Mouse (Mus musculus) midbrain, postnatal 0 days (tissue): ENCODE measurements around the gene Atp5g1. TPM values are rescaled to one million over a fixed set of nuclear protein-coding genes. Genes with fewer than 3 reads are reported as not detected.
A peak's percentile ranks its signal among the peaks of the same experiment; 100 is the strongest.

ENCODE experiments used
- ATAC-seq: fragments of 200-750 bp; cut with Nextera tagmentation; 2 replicates; pipeline ENCODE4 v1.8.0; 2017; ENCODE audit warnings: moderate number of reproducible peaks, mild to moderate bottlenecking, moderate TSS enrichment, moderate library complexity; ENCODE audit not compliant: low FRiP score
- DNase-seq: peaks from one replicate; pipeline ENCODE4 v3.0.0-alpha.2; 2015; ENCODE audit warnings: low spot score
- H3K27ac ChIP-seq: fragments of 300-500 bp; sonication (generic); 2 replicates; pipeline ENCODE4 v1.5.1; 2014; ENCODE audit warnings: low read depth, mild to moderate bottlenecking, low read length, mixed read lengths
- H3K27me3 ChIP-seq: fragments of 300-500 bp; sonication (generic); 2 replicates; pipeline ENCODE4 v1.6.1; 2014; ENCODE audit warnings: low read length, control low read depth, mixed read lengths; ENCODE audit not compliant: insufficient read depth
- H3K36me3 ChIP-seq: fragments of 300-500 bp; sonication (generic); 2 replicates; pipeline ENCODE4 v1.6.1; 2014; ENCODE audit warnings: low read length, control low read depth, mixed read lengths; ENCODE audit not compliant: insufficient read depth
- H3K4me1 ChIP-seq: fragments of 300-500 bp; sonication (generic); 2 replicates; pipeline ENCODE4 v1.6.1; 2014; ENCODE audit warnings: mild to moderate bottlenecking, control low read depth, antibody characterized with exemption, low read length, mixed read lengths; ENCODE audit not compliant: insufficient read depth
- H3K4me2 ChIP-seq: fragments of 300-500 bp; sonication (generic); 2 replicates; pipeline ENCODE4 v1.6.1; 2014; ENCODE audit warnings: low read depth, mild to moderate bottlenecking, low read length, mixed read lengths; ENCODE audit not compliant: poor library complexity, severe bottlenecking
- H3K4me3 ChIP-seq: fragments of 300-500 bp; sonication (generic); 2 replicates; pipeline ENCODE4 v1.5.1; 2014; ENCODE audit warnings: low read depth, mild to moderate bottlenecking, low read length, moderate library complexity
- H3K9ac ChIP-seq: fragments of 300-500 bp; sonication (generic); replicated peaks from 2 replicates; pipeline ENCODE4 v1.6.1; 2014; ENCODE audit warnings: mild to moderate bottlenecking, low read length, moderate library complexity, mixed read lengths; ENCODE audit not compliant: poor library complexity, severe bottlenecking
- H3K9me3 ChIP-seq: fragments of 300-500 bp; sonication (generic); 2 replicates; pipeline ENCODE4 v1.6.1; 2016; ENCODE audit warnings: low read length, control low read depth
- CTCF ChIP-seq: IDR thresholded peaks from 2 replicates; pipeline ENCODE4 v1.5.1; 2016; ENCODE audit warnings: antibody characterized with exemption, mild to moderate bottlenecking
- WGBS: fragments of 180-500 bp; shearing (Covaris S2); extraction: QIAGEN DNeasy Blood & Tissue Kit; methylation state at CpG from one replicate; pipeline ENCODE4 v1.1.7; 2014; 5-methylcytosine and 5-hydroxymethylcytosine counted together
- polyA plus RNA-seq: library from polyadenylated mRNA; unstranded; fragments of >200 nt; fragmentation: Nextera tagmentation; extraction: Ambion mirVana; gene quantifications from 2 replicates; pipeline ENCODE4 v1.2.1, GENCODE M21; 2015
- total RNA-seq: library from RNA; depleted of rRNA; stranded (reverse); fragments of >200 nt; gene quantifications from 2 replicates; pipeline ENCODE4 v1.2.3, GENCODE M21; 2014

The Atp5g1 gene
- total and polyA plus RNA-seq, 2 experiments from 2014 or later = 710 to 984 TPM

DNA sequence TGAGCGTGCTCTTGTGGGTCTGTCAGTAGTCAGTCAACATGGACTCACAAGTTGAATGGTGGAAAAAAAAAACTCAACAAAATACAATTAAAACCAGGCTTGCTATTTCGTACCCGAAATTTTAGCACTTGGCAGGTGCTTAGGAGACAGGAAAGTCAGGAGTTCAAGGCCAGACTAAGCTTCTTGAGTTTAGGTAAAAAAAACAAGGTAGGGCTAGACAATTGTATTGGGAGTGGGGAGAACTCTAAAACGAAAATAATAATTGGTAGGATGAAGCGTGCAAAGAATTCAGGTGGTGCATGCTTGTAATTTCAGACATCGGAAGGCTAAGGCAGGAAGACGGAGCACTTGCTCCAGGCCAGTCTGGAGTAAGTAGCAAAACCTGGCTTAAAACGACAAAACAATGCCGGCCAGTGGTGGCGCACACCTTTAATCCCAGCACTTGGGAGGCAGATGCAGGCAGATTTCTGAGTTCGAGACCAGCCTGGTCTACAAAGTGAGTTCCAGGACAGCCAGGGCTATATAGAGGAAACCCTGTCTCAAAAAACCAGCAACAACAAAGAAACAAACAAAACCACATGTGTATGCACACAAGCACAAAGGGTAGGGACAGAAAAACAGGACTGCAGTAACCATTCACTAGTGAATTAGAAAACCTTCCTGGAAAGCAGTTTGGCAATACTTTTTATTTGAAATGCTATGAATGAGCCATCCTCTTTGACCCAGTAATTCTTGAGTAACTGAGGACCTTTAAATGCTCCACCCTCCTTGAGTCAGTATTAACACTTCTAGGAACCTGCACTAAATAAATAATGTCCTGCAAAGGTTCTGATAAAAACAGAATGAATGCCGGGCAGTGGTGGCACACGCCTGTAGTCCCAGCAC, 993 bp upstream of the Atp5g1 start:
- no peaks in the 10 kb centered on the region for H3K9me3 ChIP-seq
- no peak for DNase-seq
- H3K27me3 ChIP-seq = no peaks in the 10 kb centered on the region
- H3K4me3 ChIP-seq = peak overlapping the region; percentile 25
- peak overlapping the region; percentile 37 for H3K4me2 ChIP-seq
- peak overlapping the region; percentile 84 for H3K27ac ChIP-seq
- ATAC-seq = no peak
- H3K4me1 ChIP-seq = no peaks in the 10 kb centered on the region
- H3K36me3 ChIP-seq = peaks cover 6% of the 10 kb centered on the region
- 70% methylated on average over 13 of the region's 13 CpGs for WGBS
- H3K9ac ChIP-seq = 0 out of 2 replicates have a peak overlapping the region, but pooled peaks have one; percentile 19
- TF ChIP-seq CTCF = no peak

DNA sequence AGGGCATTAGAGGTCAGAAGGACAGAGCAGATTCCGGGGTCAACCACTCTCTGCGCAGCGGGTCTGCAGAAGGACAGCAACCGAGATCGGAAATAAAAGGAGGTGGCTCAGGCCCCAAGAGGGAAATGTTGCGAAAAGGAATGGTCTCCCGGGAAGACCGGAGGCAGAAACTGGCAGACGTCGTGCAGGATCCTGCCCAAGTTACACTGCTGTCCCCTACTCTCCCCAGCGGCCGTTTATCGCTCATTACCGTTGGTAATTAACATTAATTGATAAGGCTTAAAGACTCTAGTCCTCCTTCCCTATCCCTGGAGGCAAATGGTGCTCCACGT, 327 bp downstream of the Atp5g1 start:
- peaks cover 14% of the 10 kb centered on the region for H3K36me3 ChIP-seq

DNA sequence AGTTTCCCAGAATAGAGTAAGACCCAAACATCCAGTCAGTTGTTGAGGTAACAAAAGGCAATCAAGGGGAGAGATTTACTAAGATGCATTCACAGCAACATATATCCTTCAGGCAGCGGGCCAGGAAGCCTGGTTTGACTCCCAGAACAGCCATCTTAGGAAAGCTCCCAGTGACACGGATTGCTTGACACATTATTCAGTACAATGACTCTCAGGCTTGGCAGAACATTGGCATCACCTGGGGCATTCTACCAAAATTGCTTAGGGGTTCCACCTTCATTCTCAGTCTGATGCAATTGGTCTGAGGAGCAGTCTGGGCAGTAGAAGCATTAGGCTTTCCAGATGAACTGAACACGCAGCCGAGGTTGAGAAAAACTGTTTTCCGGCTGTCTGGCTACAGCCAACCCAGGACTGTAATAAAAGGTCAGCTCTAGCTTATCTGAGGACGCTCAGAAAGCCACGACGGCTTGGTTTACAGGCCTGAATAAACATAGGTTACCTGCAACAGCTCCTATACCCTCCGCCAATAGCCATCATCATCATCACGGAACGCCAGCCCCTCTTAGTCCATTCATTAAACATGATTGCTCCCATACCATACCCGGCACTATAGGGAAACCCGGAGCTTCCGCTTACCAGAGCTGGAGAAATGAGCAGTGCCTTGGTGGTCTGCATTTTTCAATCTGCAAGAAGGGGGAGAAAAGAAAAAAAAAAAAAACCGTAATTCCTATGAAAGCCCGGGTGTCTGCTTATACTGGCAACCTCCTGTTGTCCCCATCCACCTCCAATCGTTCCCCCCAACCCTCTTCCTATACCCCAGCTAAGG, 906 bp downstream of the Atp5g1 start:
- Histone ChIP-seq H3K4me1 (no peaks in the 10 kb centered on the region), H3K27me3 (no peaks in the 10 kb centered on the region), H3K4me3 (peak overlapping the region; percentile 80), H3K9ac (peak overlapping the region; percentile 97), H3K27ac (peak overlapping the region; percentile 89), H3K9me3 (no peaks in the 10 kb centered on the region), H3K36me3 (peaks cover 16% of the 10 kb centered on the region), H3K4me2 (peak overlapping the region; percentile 74)
- WGBS = 31% methylated on average over 17 of the region's 17 CpGs
- DNase-seq (peak; percentile 5), ATAC-seq (no peak)
- TF ChIP-seq CTCF = no peak

More for the DNA sequence above, 327 bp downstream of the Atp5g1 start:
- Histone ChIP-seq H3K27me3 (no peaks in the 10 kb centered on the region), H3K27ac (peak overlapping the region; percentile 89), H3K4me2 (peak overlapping the region; percentile 74), H3K9ac (peak overlapping the region; percentile 97), H3K9me3 (no peaks in the 10 kb centered on the region), H3K4me3 (peak overlapping the region; percentile 80), H3K4me1 (no peaks in the 10 kb centered on the region)
- ATAC-seq = peak; percentile 1; the same call in 1 of the 2 replicates
- no peak for TF ChIP-seq CTCF
- under 1% methylated on average over 15 of the region's 15 CpGs for WGBS
- DNase-seq = no peak

DNA sequence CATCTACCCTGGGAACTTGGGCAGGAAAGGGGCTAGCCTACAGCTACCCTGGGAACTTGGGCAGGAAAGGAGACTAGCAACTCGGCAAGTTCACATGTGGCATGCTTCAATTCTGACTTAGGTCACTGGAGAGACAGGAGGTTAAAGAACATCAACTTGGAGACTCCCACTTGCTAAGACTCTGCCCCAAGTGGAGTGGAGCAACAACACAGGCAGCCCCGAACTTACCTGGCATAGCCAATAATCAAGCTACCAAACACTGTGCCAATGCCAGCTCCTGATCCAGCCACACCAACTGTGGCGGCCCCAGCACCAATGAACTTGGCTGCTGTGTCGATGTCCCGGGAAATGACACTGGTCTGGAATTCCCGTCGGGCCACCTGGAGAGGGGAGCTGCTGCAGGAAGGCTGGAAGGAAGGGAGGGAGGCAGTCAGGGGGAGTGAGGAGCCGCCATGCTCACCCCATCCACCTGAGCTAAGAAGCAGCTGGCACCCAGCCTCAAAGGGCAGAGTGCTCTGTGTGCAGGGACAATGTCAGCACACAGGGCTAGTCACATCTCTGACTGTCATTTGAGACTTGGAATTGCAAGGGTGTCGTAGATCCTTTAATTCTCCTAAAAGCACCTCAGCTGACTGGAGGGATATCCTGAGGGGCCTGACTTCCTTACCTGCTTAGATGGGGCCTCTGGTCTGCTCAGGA, 2.0 kb downstream of the Atp5g1 start:
- Histone ChIP-seq H3K9ac (no peak overlapping the region), H3K4me2 (peak overlapping the region; percentile 74)

DNA sequence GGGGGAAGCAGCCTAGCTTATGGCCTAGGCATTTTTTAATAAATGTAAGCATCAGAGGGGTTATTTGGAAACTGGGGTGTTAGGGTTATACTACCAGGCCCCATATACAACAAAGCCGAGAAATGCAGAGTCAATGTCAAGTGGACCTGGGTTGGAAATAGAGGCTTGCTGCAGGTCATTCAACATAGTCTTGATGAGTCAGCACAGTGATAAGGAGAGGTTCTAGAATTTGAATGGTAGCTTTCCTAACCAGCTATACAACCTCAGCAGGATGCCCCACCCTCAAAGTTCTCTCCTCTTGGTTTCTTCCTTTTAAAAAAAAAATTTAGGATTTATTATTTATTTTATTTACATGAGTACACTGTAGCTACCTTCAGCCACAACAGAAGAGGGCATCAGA, 4.5 kb downstream of the Atp5g1 start:
- ATAC-seq = no peak
- no peaks in the 10 kb centered on the region for H3K9me3 ChIP-seq

More for the DNA sequence above, 2.0 kb downstream of the Atp5g1 start:
- H3K9me3 ChIP-seq = no peaks in the 10 kb centered on the region
- H3K36me3 ChIP-seq = peaks cover 18% of the 10 kb centered on the region
- no peaks in the 10 kb centered on the region for H3K4me1 ChIP-seq
- no peak for DNase-seq
- no peak for ATAC-seq
- H3K27ac ChIP-seq = no peak overlapping the region
- peak overlapping the region; percentile 80; the same call in 1 of the 2 replicates for H3K4me3 ChIP-seq
- no peaks in the 10 kb centered on the region for H3K27me3 ChIP-seq
- TF ChIP-seq CTCF = no peak
- 91% methylated on average over 8 of the region's 9 CpGs for WGBS

More for the DNA sequence above, 4.5 kb downstream of the Atp5g1 start:
- DNase-seq = no peak
- H3K4me3 ChIP-seq = no peak overlapping the region
- no peak overlapping the region for H3K4me2 ChIP-seq
- no peak overlapping the region for H3K9ac ChIP-seq
- H3K27ac ChIP-seq = no peak overlapping the region
- TF ChIP-seq CTCF = no peak
- no peaks in the 10 kb centered on the region for H3K4me1 ChIP-seq
- no peaks in the 10 kb centered on the region for H3K27me3 ChIP-seq
- 95% methylated on average over 1 of the region's 1 CpGs for whole genome bisulfite sequencing
- peaks cover 18% of the 10 kb centered on the region for H3K36me3 ChIP-seq
